Mouse (Mus musculus) hindbrain, embryonic 14.5 days (tissue): Measurements from ENCODE around the gene Anp32a. TPM values are rescaled to one million over a fixed set of nuclear protein-coding genes. Genes with fewer than 3 reads are reported as not detected.

ENCODE experiments used
- polyA plus RNA-seq: library from polyadenylated mRNA; unstranded; fragments of >200 nt; fragmentation: Nextera tagmentation; extraction: Ambion mirVana; gene quantifications from 2 replicates; pipeline ENCODE4 v1.2.1, GENCODE M21; 2014

Anp32a gene
- polyA plus RNA-seq, 1 experiment from 2014 or later = 73.0 TPM

Other genes with a start within 250 kb of the Anp32a start
- gene Glce, start 218.6 kb upstream of the Anp32a start, polyA plus RNA-seq = 23.5 and 27.5 TPM in 2 replicates
- not detected in 2 replicates for gene Spesp1, start 59.1 kb upstream of the Anp32a start, polyA plus RNA-seq
- 35.8 and 38.5 TPM in 2 replicates for gene Coro2b, start 195.8 kb downstream of the Anp32a start, polyA plus RNA-seq